Mouse (Mus musculus): Measurements from ENCODE around the gene Mon1a. TPM values are rescaled to one million over a fixed set of nuclear protein-coding genes. Genes with fewer than 3 reads are reported as not detected.

The Mon1a gene
- polyA plus RNA-seq, 1 experiment from 2014 or later = 16.8 TPM

GRCm38 (mm10) chr9:107950460-107951355, 62.8 kb downstream of the Mon1a start:
- 14% methylated on average over 45 of the region's 45 CpGs for WGBS
- Histone ChIP-seq H3K4me1 (ENCODE audit: control insufficient read depth, insufficient read depth, low read length) (peaks cover 10% of the 10 kb centered on the region), H3K27me3 (ENCODE audit: control insufficient read depth, insufficient read depth, low read length) (no peaks in the 10 kb centered on the region), H3K4me3 (ENCODE audit: low read depth, low read length) (peak overlapping the region; percentile 68), H3K9ac (ENCODE audit: low read length) (peak overlapping the region; percentile 67), H3K27ac (ENCODE audit: low read depth, low read length) (peak overlapping the region; percentile 58), H3K4me2 (peak overlapping the region; percentile 68), H3K9me3 (ENCODE audit: control insufficient read depth, low read length) (no peaks in the 10 kb centered on the region), H3K36me3 (ENCODE audit: control insufficient read depth, insufficient read depth, low read length) (no peaks in the 10 kb centered on the region)
- ATAC-seq (ENCODE audit: low FRiP score) = peak; percentile 95
- peak; percentile 98 for DNase-seq (ENCODE audit: low spot score, missing footprints)

Other genes starting within 250 kb of the Mon1a start
- 11.2 and 11.7 TPM in 2 replicates for gene Slc38a3, start 218.6 kb upstream of the Mon1a start, polyA plus RNA-seq (2014; fragmentation: Nextera tagmentation; extraction: Ambion mirVana)
- gene Gnat1, start 208.4 kb upstream of the Mon1a start, polyA plus RNA-seq (2014; fragmentation: Nextera tagmentation; extraction: Ambion mirVana) = 1.1 and 1.4 TPM in 2 replicates
- 9.6 and 11.9 TPM in 2 replicates for gene Sema3f, start 177.7 kb upstream of the Mon1a start, polyA plus RNA-seq (2014; fragmentation: Nextera tagmentation; extraction: Ambion mirVana)
- gene Rbm5, start 117.2 kb upstream of the Mon1a start, polyA plus RNA-seq (2014; fragmentation: Nextera tagmentation; extraction: Ambion mirVana) = 186 and 191 TPM in 2 replicates
- gene Rbm6, start 14.9 kb upstream of the Mon1a start, polyA plus RNA-seq (2014; fragmentation: Nextera tagmentation; extraction: Ambion mirVana) = 104 and 114 TPM in 2 replicates
- gene Mst1r, start 18.7 kb downstream of the Mon1a start, polyA plus RNA-seq (2014; fragmentation: Nextera tagmentation; extraction: Ambion mirVana) = 0.60 and 0.80 TPM in 2 replicates
- not detected in 2 replicates for gene Actl11, start 40.3 kb downstream of the Mon1a start, polyA plus RNA-seq (2014; fragmentation: Nextera tagmentation; extraction: Ambion mirVana)
- 6.3 and 6.7 TPM in 2 replicates for gene Camkv, start 47.5 kb downstream of the Mon1a start, polyA plus RNA-seq (2014; fragmentation: Nextera tagmentation; extraction: Ambion mirVana)
- gene Traip, start 62.0 kb downstream of the Mon1a start, polyA plus RNA-seq (2014; fragmentation: Nextera tagmentation; extraction: Ambion mirVana) = 27.7 and 37.2 TPM in 2 replicates
- gene Uba7, start 87.4 kb downstream of the Mon1a start, polyA plus RNA-seq (2014; fragmentation: Nextera tagmentation; extraction: Ambion mirVana) = 5.5 and 7.5 TPM in 2 replicates
- 0.74 and 1.2 TPM in 2 replicates for gene Gm20661, start 94.9 kb downstream of the Mon1a start, polyA plus RNA-seq (2014; fragmentation: Nextera tagmentation; extraction: Ambion mirVana)
- gene Inka1, start 97.7 kb downstream of the Mon1a start, polyA plus RNA-seq (2014; fragmentation: Nextera tagmentation; extraction: Ambion mirVana) = 20.7 and 25.3 TPM in 2 replicates
- 2.2 and 3.3 TPM in 2 replicates for gene Cdhr4, start 104.3 kb downstream of the Mon1a start, polyA plus RNA-seq (2014; fragmentation: Nextera tagmentation; extraction: Ambion mirVana)
- 0.82 TPM in 1 of 2 replicates, not detected in the other for gene Gm20662, start 108.2 kb downstream of the Mon1a start, polyA plus RNA-seq (2014; fragmentation: Nextera tagmentation; extraction: Ambion mirVana)
- 31.6 and 34.8 TPM in 2 replicates for gene Ip6k1, start 114.3 kb downstream of the Mon1a start, polyA plus RNA-seq (2014; fragmentation: Nextera tagmentation; extraction: Ambion mirVana)
- gene Gmppb, start 161.1 kb downstream of the Mon1a start, polyA plus RNA-seq (2014; fragmentation: Nextera tagmentation; extraction: Ambion mirVana) = 18.3 and 19.2 TPM in 2 replicates
- gene Amigo3, start 165.0 kb downstream of the Mon1a start, polyA plus RNA-seq (2014; fragmentation: Nextera tagmentation; extraction: Ambion mirVana) = 1.5 and 2.0 TPM in 2 replicates
- gene Mst1, start 192.3 kb downstream of the Mon1a start, polyA plus RNA-seq (2014; fragmentation: Nextera tagmentation; extraction: Ambion mirVana) = 0.47 and 0.78 TPM in 2 replicates
- gene Rnf123, start 195.2 kb downstream of the Mon1a start, polyA plus RNA-seq (2014; fragmentation: Nextera tagmentation; extraction: Ambion mirVana) = 27.2 and 29.2 TPM in 2 replicates
- 53.0 and 67.3 TPM in 2 replicates for gene Apeh, start 206.5 kb downstream of the Mon1a start, polyA plus RNA-seq (2014; fragmentation: Nextera tagmentation; extraction: Ambion mirVana)

Data from midbrain, embryonic 11.5 days (tissue).